Mouse (Mus musculus) right cerebral cortex, adult 2 months (tissue): ENCODE measurements around the gene Gng2.
"Not testable (repeated sequence)": the region's sequence is repeated elsewhere in the genome, so short reads cannot be mapped to it uniquely, and the experiment has no call there.

Experiments used
- DNase-seq, 2 experiments: peaks; one replicate each; pipeline ENCODE4 v3.0.0; 2021 to 2022; ENCODE audit warnings: low spot score in 2 of 2

The Gng2 gene

GRCm38 (mm10) chr14:19938545-19938944 lies 38.9 kb downstream of the Gng2 start:
- DNase-seq, result no peak

GRCm38 (mm10) chr14:19935084-19935483 lies 42.3 kb downstream of the Gng2 start:
- no peak for DNase-seq

- DNase-seq, result no peak
These were observed 44.1 kb downstream of the Gng2 start for GRCm38 (mm10) chr14:19933314-19933713.

GRCm38 (mm10) chr14:19927879-19928278 lies 49.5 kb downstream of the Gng2 start:
- DNase-seq, result no peak

- DNase-seq, result no peak
These were observed 50.3 kb downstream of the Gng2 start for GRCm38 (mm10) chr14:19927156-19927555.

GRCm38 (mm10) chr14:19926312-19926711 lies 51.1 kb downstream of the Gng2 start:
- no peak for DNase-seq

- DNase-seq, result no peak
These were observed 52.3 kb downstream of the Gng2 start for GRCm38 (mm10) chr14:19925157-19925556.

- DNase-seq, result no peak
These were observed 53.3 kb downstream of the Gng2 start for GRCm38 (mm10) chr14:19924086-19924485.

- DNase-seq, result no peak
These were observed 57.2 kb downstream of the Gng2 start for GRCm38 (mm10) chr14:19920254-19920691.

GRCm38 (mm10) chr14:19919789-19920188 lies 57.6 kb downstream of the Gng2 start:
- no peak for DNase-seq

GRCm38 (mm10) chr14:19917534-19917933 lies 59.9 kb downstream of the Gng2 start:
- no peak for DNase-seq

- DNase-seq, result no peak
These were observed 61.1 kb downstream of the Gng2 start for GRCm38 (mm10) chr14:19916315-19916714.

GRCm38 (mm10) chr14:19912891-19913290 lies 64.5 kb downstream of the Gng2 start:
- no peak for DNase-seq

GRCm38 (mm10) chr14:19905615-19906014 lies 71.8 kb downstream of the Gng2 start:
- DNase-seq, result peak; percentile 60 to 71

GRCm38 (mm10) chr14:19904821-19905220 lies 72.6 kb downstream of the Gng2 start:
- DNase-seq, result no peak

- DNase-seq, result no peak
These were observed 73.4 kb downstream of the Gng2 start for GRCm38 (mm10) chr14:19904031-19904430.

- DNase-seq, result no peak
These were observed 76.9 kb downstream of the Gng2 start for GRCm38 (mm10) chr14:19900492-19900891.

GRCm38 (mm10) chr14:19887569-19887968 lies 89.9 kb downstream of the Gng2 start:
- peak; percentile 24 to 37 for DNase-seq

GRCm38 (mm10) chr14:19884431-19884830 lies 93.0 kb downstream of the Gng2 start:
- DNase-seq, result not testable (repeated sequence)

GRCm38 (mm10) chr14:19874201-19874807 lies 103.1 kb downstream of the Gng2 start:
- DNase-seq, result no peak

GRCm38 (mm10) chr14:19867286-19867935 lies 110.0 kb downstream of the Gng2 start:
- DNase-seq, result no peak

- not testable (repeated sequence) for DNase-seq
These were observed 112.3 kb downstream of the Gng2 start for GRCm38 (mm10) chr14:19865121-19865520.

- DNase-seq, result no peak
These were observed 115.9 kb downstream of the Gng2 start for GRCm38 (mm10) chr14:19861311-19862080.
